Mouse (Mus musculus): Measurements from ENCODE around the gene Ap2a1.

GRCm38 (mm10) chr7:44962337-44962736 is 33.0 kb upstream of the Ap2a1 start:
- no peak for TF ChIP-seq CTCF (IDR thresholded peaks at IDR 0.05; ENCODE audit: control insufficient read depth, insufficient read depth, insufficient replicate concordance, low read depth, low read length)
- no peak for TF ChIP-seq POLR2A (IDR thresholded peaks at IDR 0.05; ENCODE audit: control insufficient read depth, low read depth, low read length)

All from testis, adult 2 months (tissue).